Mouse (Mus musculus): ENCODE data around the gene Gm266. TPM values are rescaled to one million over a fixed set of nuclear protein-coding genes. Genes with fewer than 3 reads are reported as not detected.

Gm266 gene
- polyA plus RNA-seq, 1 experiment from 2014 or later = 20.8 TPM

DNA sequence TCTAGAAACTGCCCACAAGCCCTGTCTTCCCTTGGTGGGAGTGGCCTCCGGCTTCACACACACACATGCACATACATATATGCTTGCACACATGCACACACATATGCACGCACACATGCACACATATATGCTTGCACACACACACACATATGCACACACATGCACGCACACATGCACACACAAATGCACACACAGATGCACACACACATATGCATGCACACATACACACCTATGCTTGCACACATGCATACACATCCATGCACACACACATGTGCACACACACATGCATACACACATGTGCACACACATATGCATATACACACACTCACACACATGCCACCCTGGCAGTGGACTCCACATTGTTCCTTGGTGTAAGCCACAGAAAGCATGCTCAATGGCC lies 11.2 kb downstream of the Gm266 start:
- Histone ChIP-seq H3K4me1 (peaks cover 13% of the 10 kb centered on the region), H3K27ac (replicated peaks) (no peak overlapping the region), H3K4me2 (replicated peaks) (no peak overlapping the region), H3K27me3 (no peaks in the 10 kb centered on the region), H3K9me3 (replicated peaks) (0 out of 2 replicates have a peak, but pooled peaks cover 4% of the 10 kb centered on the region), H3K36me3 (no peaks in the 10 kb centered on the region), H3K4me3 (replicated peaks) (no peak overlapping the region), H3K9ac (no peak overlapping the region)
- 95% methylated on average over 3 of the region's 3 CpGs for WGBS
- ATAC-seq (ENCODE audit: insufficient number of reproducible peaks, low FRiP score, low TSS enrichment, low read depth) = peak; percentile 45; the same call in 1 of the 2 replicates

DNA sequence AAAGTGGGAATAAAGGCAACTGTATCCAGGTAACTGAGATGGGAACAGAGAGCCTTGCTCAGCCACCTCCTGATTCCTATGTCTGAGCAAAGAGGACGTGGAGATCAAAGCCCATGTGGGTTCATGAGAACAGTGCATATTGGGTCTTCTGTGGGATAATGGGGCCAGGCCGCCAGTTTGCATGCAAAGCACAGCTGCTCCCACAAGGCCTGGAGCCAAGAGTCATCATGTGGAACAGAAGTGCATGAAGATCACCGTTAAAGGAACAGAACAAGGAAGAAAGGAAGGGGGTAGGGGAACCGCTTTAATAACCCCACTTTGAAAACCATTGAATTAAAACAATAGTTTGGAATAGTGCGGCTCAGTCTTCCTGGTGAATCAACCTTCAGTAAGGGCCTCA lies 12.7 kb downstream of the Gm266 start:
- 58% methylated on average over 5 of the region's 5 CpGs for WGBS
- ATAC-seq (ENCODE audit: insufficient number of reproducible peaks, low FRiP score, low TSS enrichment, low read depth) = no peak
- Histone ChIP-seq H3K4me1 (peaks cover 13% of the 10 kb centered on the region), H3K36me3 (no peaks in the 10 kb centered on the region), H3K9me3 (replicated peaks) (0 out of 2 replicates have a peak, but pooled peaks cover 4% of the 10 kb centered on the region), H3K4me2 (replicated peaks) (no peak overlapping the region), H3K9ac (no peak overlapping the region), H3K27ac (replicated peaks) (no peak overlapping the region), H3K4me3 (replicated peaks) (no peak overlapping the region), H3K27me3 (no peaks in the 10 kb centered on the region)

DNA sequence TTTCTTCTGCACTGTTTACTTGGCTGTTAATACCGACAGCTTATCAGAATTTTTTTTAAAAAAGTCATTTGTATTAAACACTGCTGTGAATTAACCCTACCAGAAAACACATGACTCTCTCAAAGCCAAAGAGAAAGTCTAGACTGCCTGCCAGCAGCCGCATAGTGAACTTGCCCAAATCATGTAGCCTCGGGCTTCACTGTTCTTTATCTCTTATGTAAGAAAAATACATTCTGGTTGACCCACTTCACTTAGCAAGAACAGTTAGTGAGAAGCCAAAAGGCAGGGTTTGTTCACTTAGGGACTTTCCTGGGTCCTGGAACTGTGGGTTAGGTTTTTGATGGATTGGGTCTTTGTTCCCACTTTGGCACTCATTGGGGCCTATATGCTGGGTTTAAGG lies 13.9 kb downstream of the Gm266 start:
- 84% methylated on average over 3 of the region's 3 CpGs for WGBS
- H3K27me3 ChIP-seq = no peaks in the 10 kb centered on the region
- ATAC-seq (ENCODE audit: insufficient number of reproducible peaks, low FRiP score, low TSS enrichment, low read depth) = no peak
- H3K9me3 ChIP-seq (replicated peaks) = no peaks in the 10 kb centered on the region
- H3K4me3 ChIP-seq (replicated peaks) = no peak overlapping the region
- H3K4me2 ChIP-seq (replicated peaks) = no peak overlapping the region
- no peaks in the 10 kb centered on the region for H3K36me3 ChIP-seq
- H3K27ac ChIP-seq (replicated peaks) = no peak overlapping the region
- no peak overlapping the region for H3K9ac ChIP-seq
- H3K4me1 ChIP-seq = peaks cover 13% of the 10 kb centered on the region

DNA sequence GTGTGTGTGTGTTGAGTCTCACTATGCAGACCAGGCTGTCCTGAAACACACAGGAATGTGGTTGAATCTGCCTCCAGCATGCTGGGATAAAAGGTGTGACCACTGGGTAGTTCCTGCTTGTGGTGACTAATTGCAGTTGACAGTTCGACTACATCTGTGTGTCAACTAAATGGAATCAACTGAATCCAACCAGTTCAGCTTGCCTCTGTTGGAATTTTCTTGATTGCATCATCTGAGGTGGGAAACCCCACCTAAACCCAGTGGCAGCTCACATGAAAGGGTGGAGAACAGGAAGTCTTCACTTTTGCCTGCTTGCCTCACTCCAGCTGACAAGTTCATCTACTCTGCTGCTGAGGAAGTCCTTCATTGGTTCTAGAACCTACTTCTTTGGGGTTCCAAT lies 14.5 kb downstream of the Gm266 start:
- H3K9ac ChIP-seq = no peak overlapping the region
- no peak overlapping the region for H3K4me3 ChIP-seq (replicated peaks)
- H3K9me3 ChIP-seq (replicated peaks) = no peaks in the 10 kb centered on the region
- 50% methylated on average over 1 of the region's 1 CpGs for WGBS
- no peaks in the 10 kb centered on the region for H3K36me3 ChIP-seq
- ATAC-seq (ENCODE audit: insufficient number of reproducible peaks, low FRiP score, low TSS enrichment, low read depth) = no peak
- H3K4me1 ChIP-seq = peaks cover 13% of the 10 kb centered on the region
- no peak overlapping the region for H3K4me2 ChIP-seq (replicated peaks)
- no peak overlapping the region for H3K27ac ChIP-seq (replicated peaks)
- H3K27me3 ChIP-seq = no peaks in the 10 kb centered on the region

DNA sequence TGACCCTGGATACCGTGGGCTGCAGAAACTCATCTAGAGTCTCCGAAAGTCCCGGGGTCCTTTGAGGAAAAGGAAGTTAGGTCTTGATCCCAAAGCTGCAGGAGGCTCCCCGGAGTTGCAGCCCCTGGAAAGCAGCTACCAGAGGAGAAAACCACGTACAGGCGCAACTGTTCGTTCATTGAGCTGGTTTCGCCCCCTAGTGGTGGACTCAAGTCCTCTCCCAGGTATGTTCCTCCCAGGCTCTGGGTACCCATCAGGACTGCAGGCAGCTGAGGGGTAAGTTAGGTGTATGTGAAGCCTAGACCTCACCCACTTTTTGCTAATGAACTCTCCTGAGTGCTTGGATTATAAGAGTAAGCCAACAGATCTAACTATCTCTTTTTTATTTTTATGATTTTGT lies 16.1 kb downstream of the Gm266 start:
- Histone ChIP-seq H3K9ac (no peak overlapping the region), H3K27ac (replicated peaks) (no peak overlapping the region), H3K36me3 (no peaks in the 10 kb centered on the region), H3K9me3 (replicated peaks) (no peaks in the 10 kb centered on the region), H3K27me3 (no peaks in the 10 kb centered on the region), H3K4me2 (replicated peaks) (no peak overlapping the region), H3K4me3 (replicated peaks) (no peak overlapping the region), H3K4me1 (peaks cover 2% of the 10 kb centered on the region)
- no peak for ATAC-seq (ENCODE audit: insufficient number of reproducible peaks, low FRiP score, low TSS enrichment, low read depth)
- WGBS = 7% methylated on average over 8 of the region's 8 CpGs

DNA sequence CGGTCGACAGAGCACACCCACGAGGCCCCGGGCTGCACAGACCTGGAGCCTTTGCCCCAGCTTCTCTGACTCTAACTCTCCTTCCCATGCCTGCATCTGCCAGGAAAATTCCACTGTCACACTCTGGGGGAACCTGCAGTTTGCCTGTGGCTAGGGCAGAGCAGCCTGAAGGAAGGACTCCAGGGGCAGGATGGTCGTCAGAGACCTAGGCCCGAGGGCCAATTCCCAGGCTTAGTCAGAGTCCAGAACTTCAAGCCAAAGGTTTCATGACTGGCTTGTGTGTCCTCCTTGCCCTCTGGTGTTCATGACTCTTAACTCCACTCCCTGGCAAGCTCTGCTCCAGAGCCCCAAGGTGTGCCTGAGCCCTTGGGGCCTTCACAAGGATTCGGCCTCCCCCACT lies 17.4 kb downstream of the Gm266 start:
- Histone ChIP-seq H3K27me3 (no peaks in the 10 kb centered on the region), H3K4me1 (0 out of 2 replicates have a peak, but pooled peaks cover 8% of the 10 kb centered on the region), H3K27ac (replicated peaks) (no peak overlapping the region), H3K4me2 (replicated peaks) (no peak overlapping the region), H3K9me3 (replicated peaks) (no peaks in the 10 kb centered on the region), H3K4me3 (replicated peaks) (no peak overlapping the region), H3K36me3 (no peaks in the 10 kb centered on the region), H3K9ac (no peak overlapping the region)
- 68% methylated on average over 7 of the region's 7 CpGs for WGBS
- no peak for ATAC-seq (ENCODE audit: insufficient number of reproducible peaks, low FRiP score, low TSS enrichment, low read depth)

DNA sequence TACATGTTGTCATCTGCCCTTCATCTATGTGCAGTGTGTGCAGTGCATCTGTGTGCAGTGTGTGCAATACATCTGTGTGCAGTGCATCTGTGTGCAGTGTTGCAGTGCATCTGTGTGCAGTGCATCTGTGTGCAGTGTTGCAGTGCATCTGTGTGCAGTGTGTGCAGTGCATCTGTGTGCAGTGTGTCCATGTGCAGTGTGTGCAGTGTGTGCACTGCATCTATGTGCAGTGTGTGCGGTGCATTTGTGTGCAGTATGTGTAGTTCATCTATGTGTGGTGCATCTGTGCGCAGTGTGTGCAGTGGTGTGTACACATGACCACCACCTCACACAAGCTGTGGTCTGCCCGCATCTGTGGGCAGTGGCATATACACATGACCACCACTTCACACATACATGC lies 19.3 kb downstream of the Gm266 start:
- Histone ChIP-seq H3K4me1 (peaks cover 13% of the 10 kb centered on the region; the same call in 1 of the 2 replicates), H3K9me3 (replicated peaks) (no peaks in the 10 kb centered on the region), H3K9ac (no peak overlapping the region), H3K27me3 (no peaks in the 10 kb centered on the region), H3K27ac (replicated peaks) (no peak overlapping the region), H3K36me3 (no peaks in the 10 kb centered on the region), H3K4me2 (replicated peaks) (no peak overlapping the region), H3K4me3 (replicated peaks) (no peak overlapping the region)
- ATAC-seq (ENCODE audit: insufficient number of reproducible peaks, low FRiP score, low TSS enrichment, low read depth) = no peak
- 93% methylated on average over 3 of the region's 3 CpGs for WGBS

DNA sequence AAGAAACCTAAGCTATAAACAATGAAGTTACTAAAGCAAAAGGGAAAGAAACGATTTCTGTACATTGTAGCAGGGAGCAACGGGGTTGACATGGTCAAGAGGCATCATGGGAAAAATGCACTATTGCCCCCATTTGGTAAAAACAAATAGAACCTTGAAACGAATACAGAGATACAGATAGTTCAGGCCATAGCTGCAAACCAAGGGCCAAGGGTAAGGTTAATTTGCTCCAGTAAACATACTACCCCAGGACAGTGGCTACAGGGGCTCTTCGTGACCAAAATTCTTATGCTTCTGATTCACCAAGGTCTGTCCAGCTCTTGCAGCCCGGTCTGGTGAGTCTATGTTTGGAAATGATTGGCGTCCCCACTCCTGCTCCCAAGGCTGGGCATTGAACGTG lies 22.1 kb downstream of the Gm266 start:
- Histone ChIP-seq H3K4me3 (replicated peaks) (no peak overlapping the region), H3K36me3 (no peaks in the 10 kb centered on the region), H3K27me3 (0 out of 2 replicates have a peak, but pooled peaks cover 3% of the 10 kb centered on the region), H3K4me2 (replicated peaks) (no peak overlapping the region), H3K4me1 (peaks cover 15% of the 10 kb centered on the region; the same call in 1 of the 2 replicates), H3K9me3 (replicated peaks) (no peaks in the 10 kb centered on the region), H3K27ac (replicated peaks) (no peak overlapping the region), H3K9ac (no peak overlapping the region)
- ATAC-seq (ENCODE audit: insufficient number of reproducible peaks, low FRiP score, low TSS enrichment, low read depth) = no peak
- 69% methylated on average over 7 of the region's 7 CpGs for WGBS

DNA sequence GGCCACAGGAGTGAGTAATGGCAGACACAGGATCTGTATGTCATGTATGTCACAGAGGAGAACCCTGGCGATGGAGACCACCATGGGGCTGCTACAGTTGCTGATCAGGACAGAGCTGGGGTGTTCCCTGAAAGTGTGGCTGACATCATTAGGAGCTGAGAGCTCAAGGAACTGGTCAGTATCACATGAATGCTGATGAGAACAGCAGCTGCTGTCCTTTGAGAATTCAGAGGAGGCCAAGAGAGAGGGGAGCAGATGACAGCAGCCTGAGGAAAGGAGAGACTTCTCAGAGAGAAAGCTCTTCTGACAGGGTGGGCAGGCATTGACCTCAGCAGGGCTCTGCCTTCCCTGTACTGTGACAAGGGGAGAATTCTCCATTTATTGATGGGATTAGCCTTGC lies 27.9 kb downstream of the Gm266 start:
- peaks cover 29% of the 10 kb centered on the region for H3K4me1 ChIP-seq
- 78% methylated on average over 1 of the region's 1 CpGs for WGBS
- no peak overlapping the region for H3K27ac ChIP-seq (replicated peaks)
- ATAC-seq (ENCODE audit: insufficient number of reproducible peaks, low FRiP score, low TSS enrichment, low read depth) = no peak
- no peak overlapping the region for H3K4me2 ChIP-seq (replicated peaks)
- no peaks in the 10 kb centered on the region for H3K36me3 ChIP-seq
- no peaks in the 10 kb centered on the region for H3K9me3 ChIP-seq (replicated peaks)
- H3K9ac ChIP-seq = no peak overlapping the region
- H3K27me3 ChIP-seq = peaks cover 25% of the 10 kb centered on the region
- H3K4me3 ChIP-seq (replicated peaks) = no peak overlapping the region

DNA sequence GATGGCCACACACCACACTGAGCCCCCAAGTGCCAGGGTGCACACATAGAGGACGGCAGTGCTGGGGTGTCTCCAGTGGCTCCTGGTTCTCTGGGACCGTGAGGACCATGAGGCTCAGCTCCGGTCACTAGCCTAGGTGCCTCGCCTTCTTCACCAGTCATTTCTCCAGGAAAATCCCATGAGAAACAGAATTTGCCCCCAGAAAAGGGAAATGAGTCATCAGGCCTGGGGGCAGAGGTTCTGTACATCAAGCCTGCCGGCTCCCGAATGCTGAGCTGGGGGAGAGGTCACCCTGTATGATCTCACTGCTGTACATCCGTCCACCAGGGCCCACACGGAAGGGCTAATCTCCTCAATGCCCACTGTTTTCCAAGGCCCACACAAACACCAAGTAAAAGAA lies 29.8 kb downstream of the Gm266 start:
- 52% methylated on average over 8 of the region's 8 CpGs for WGBS
- Histone ChIP-seq H3K27me3 (peaks cover 36% of the 10 kb centered on the region), H3K4me1 (peaks cover 23% of the 10 kb centered on the region), H3K4me2 (replicated peaks) (no peak overlapping the region), H3K9me3 (replicated peaks) (no peaks in the 10 kb centered on the region), H3K9ac (no peak overlapping the region), H3K4me3 (replicated peaks) (no peak overlapping the region), H3K36me3 (no peaks in the 10 kb centered on the region), H3K27ac (replicated peaks) (no peak overlapping the region)
- no peak for ATAC-seq (ENCODE audit: insufficient number of reproducible peaks, low FRiP score, low TSS enrichment, low read depth)

DNA sequence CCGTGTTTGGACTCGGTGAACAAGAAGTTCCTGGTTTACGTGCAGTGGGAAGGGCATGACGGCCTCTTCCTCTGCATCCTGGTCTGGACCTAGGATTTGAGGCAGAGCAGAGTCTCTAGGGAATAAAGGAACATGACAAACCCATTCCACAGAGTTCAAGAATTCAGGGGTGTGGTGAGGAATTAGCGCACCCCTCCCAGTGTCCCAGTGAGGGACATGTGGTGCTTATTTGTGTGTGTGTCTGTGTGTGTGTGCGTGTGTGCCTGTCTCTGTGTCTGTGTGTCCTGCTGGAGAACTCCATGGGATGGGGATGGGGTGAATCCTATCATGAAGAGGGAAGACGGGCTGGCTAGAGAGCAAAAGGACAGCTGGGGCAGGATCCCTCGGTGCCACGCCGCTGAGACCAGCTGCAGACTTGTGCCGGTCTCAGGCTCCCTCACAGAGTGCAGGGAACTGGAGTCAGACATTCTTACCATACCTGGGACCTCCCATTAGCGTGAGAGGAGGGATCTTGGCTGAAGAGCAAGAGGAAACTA lies 30.2 kb downstream of the Gm266 start:
- Histone ChIP-seq H3K27ac (replicated peaks) (no peak overlapping the region), H3K9ac (no peak overlapping the region), H3K4me3 (replicated peaks) (no peak overlapping the region), H3K27me3 (peaks cover 38% of the 10 kb centered on the region), H3K36me3 (no peaks in the 10 kb centered on the region), H3K9me3 (replicated peaks) (no peaks in the 10 kb centered on the region), H3K4me1 (peaks cover 28% of the 10 kb centered on the region), H3K4me2 (replicated peaks) (no peak overlapping the region)
- ATAC-seq (ENCODE audit: insufficient number of reproducible peaks, low FRiP score, low TSS enrichment, low read depth) = no peak
- WGBS = 51% methylated on average over 12 of the region's 12 CpGs

DNA sequence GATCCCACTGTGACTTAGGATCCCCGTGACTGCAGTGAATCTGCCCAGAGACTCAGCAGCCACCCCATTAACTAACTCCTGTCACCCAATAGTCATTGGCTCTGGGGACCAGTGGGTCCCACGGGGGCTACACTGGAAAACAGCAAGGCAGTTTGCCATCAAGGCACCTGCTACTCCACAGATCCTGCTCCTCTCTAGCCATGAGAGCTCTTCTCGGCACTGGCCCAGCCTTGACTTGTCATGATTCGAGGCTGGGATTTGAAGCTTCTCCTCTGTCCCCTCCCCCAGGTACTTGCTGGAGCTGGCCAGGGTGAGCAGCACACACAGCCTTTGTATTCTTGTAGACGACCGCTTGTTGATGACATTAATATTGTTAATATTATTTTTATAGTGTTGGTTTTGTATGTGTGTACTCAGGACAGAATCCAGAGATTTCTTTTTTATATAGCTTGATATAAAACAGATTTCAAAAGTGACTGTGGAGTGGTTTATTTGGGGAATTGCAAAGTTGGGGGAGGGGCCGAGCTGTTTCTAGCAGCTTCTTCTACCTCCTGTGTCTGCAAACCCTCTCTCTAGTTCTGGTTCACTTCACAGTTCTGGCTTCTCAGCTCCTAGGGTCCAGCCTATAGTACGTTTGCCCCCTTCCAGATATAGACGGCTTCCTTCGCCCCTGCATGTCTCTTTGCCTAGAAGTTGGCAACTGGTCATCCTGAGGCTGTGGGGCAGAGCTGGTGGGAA lies 30.9 kb downstream of the Gm266 start:
- WGBS = 49% methylated on average over 10 of the region's 10 CpGs
- no peak overlapping the region for H3K4me3 ChIP-seq (replicated peaks)
- H3K9ac ChIP-seq = no peak overlapping the region
- H3K27me3 ChIP-seq = peaks cover 45% of the 10 kb centered on the region
- no peak overlapping the region for H3K4me2 ChIP-seq (replicated peaks)
- H3K9me3 ChIP-seq (replicated peaks) = no peaks in the 10 kb centered on the region
- H3K4me1 ChIP-seq = peaks cover 34% of the 10 kb centered on the region
- H3K27ac ChIP-seq (replicated peaks) = no peak overlapping the region
- ATAC-seq (ENCODE audit: insufficient number of reproducible peaks, low FRiP score, low TSS enrichment, low read depth) = no peak
- no peaks in the 10 kb centered on the region for H3K36me3 ChIP-seq

Measured in embryonic facial prominence, embryonic 15.5 days (tissue).